Mouse (Mus musculus) bone marrow macrophage, adult 2 months (primary cell): ENCODE data around the gene Cs.

Experiments
- CTCF ChIP-seq: IDR thresholded peaks from 2 replicates; pipeline ENCODE4 v1.5.1; 2012; ENCODE audit warnings: low read depth, mild to moderate bottlenecking, low read length, moderate library complexity
- POLR2A ChIP-seq: IDR thresholded peaks from 2 replicates; pipeline ENCODE4 v1.6.1; 2012; ENCODE audit warnings: mild to moderate bottlenecking, low read depth, low read length, borderline replicate concordance

DNA sequence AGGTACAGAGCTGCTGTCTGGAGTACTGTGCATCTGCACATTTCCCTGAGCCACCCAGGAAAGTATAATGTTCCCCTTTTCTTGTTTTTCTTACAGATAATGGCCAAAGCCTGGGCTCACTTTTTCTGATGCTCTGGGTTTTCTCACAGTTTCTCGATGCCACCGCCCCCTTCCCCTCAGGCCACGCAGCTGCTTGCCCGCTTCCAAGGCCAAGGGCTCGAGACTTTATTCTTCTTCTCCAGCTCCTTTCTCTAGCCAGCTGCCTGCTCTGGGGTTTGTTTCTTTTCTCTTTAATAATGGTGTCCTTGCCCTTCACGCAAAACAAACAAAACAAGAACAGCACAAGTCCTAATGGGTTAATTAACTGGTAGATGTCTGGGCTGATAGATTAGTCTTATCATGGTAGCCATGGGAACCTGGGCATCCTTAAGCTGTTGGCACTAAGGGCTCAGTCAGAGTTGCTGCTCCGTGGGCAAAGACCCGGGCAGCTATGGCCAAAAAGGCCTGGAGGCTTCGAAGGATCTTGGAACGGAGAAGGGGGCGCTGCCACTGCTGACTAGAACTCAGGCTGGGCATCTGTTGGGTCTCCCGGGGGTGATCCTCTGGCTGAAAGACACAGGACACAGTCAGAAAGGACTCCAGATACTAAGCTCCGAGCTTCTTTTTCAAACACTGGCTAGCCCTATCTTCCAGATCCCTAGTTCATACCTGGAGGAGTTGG is 41.0 kb upstream of the Cs start:
- TF ChIP-seq POLR2A (no peak), CTCF (no peak)
